Mouse (Mus musculus): ENCODE data around the gene Kcnj9. TPM values are rescaled to one million over a fixed set of nuclear protein-coding genes. Genes with fewer than 3 reads are reported as not detected.

Gene Kcnj9
- polyA plus RNA-seq (2015; fragmentation: Nextera tagmentation; extraction: Ambion mirVana), result 5.6 and 5.9 TPM in 2 replicates

GRCm38 (mm10) chr1:172329131-172329530 is at the start of gene Kcnj9:
TSS of gene Kcnj9 (minus strand) at chr1:172329318.
- no peaks in the 10 kb centered on the region for H3K9me3 ChIP-seq
- peak; percentile 93 for ATAC-seq (replicated peaks)

GRCm38 (mm10) chr1:172376758-172377458 is 47.8 kb upstream of the Kcnj9 start:
- peaks cover 46% of the 10 kb centered on the region for H3K4me1 ChIP-seq
- 3% methylated on average over 62 of the region's 62 CpGs for WGBS
- no peak for ATAC-seq (replicated peaks)
- 0 out of 2 replicates have a peak, but pooled peaks cover 5% of the 10 kb centered on the region for H3K36me3 ChIP-seq (replicated peaks)
- no peaks in the 10 kb centered on the region for H3K27me3 ChIP-seq (replicated peaks)
- H3K27ac ChIP-seq, result peak overlapping the region; percentile 78
- peak overlapping the region; percentile 74 for H3K9ac ChIP-seq
- H3K9me3 ChIP-seq, result no peaks in the 10 kb centered on the region
- H3K4me2 ChIP-seq, result peak overlapping the region; percentile 97
- H3K4me3 ChIP-seq, result peak overlapping the region; percentile 95

More at GRCm38 (mm10) chr1:172329131-172329530, at the start of gene Kcnj9:
- Histone ChIP-seq H3K4me2 (peak within 1 kb of the TSS; percentile 69), H3K4me3 (peak within 1 kb of the TSS; percentile 42), H3K9ac (peak within 1 kb of the TSS; percentile 60), H3K36me3 (replicated peaks) (no peaks in the 10 kb centered on the region), H3K27ac (peak within 1 kb of the TSS; percentile 61), H3K27me3 (replicated peaks) (peaks cover 6% of the 10 kb centered on the region), H3K4me1 (peaks cover 23% of the 10 kb centered on the region)
- 13% methylated on average over 9 of the region's 9 CpGs for WGBS

- H3K9me3 ChIP-seq, result no peaks in the 10 kb centered on the region
- H3K27ac ChIP-seq, result peak within 1 kb of the TSS; percentile 78
- H3K27me3 ChIP-seq (replicated peaks), result no peaks in the 10 kb centered on the region
- H3K4me2 ChIP-seq, result peak within 1 kb of the TSS; percentile 97
- H3K4me1 ChIP-seq, result peaks cover 45% of the 10 kb centered on the region
- H3K36me3 ChIP-seq (replicated peaks), result 0 out of 2 replicates have a peak, but pooled peaks cover 5% of the 10 kb centered on the region
- ATAC-seq (replicated peaks), result peak; percentile 99
- WGBS, result under 1% methylated on average over 39 of the region's 39 CpGs
- H3K9ac ChIP-seq, result peak within 1 kb of the TSS; percentile 74
- peak within 1 kb of the TSS; percentile 95 for H3K4me3 ChIP-seq
These were observed 47.1 kb upstream of the Kcnj9 start, which contains the start of gene Pigm for GRCm38 (mm10) chr1:172376198-172376667. TSS of gene Pigm (plus strand) at chr1:172376546.

GRCm38 (mm10) chr1:172368768-172369418 is 39.8 kb upstream of the Kcnj9 start:
- WGBS, result 33% methylated on average over 23 of the region's 23 CpGs
- no peak overlapping the region for H3K27ac ChIP-seq
- no peaks in the 10 kb centered on the region for H3K27me3 ChIP-seq (replicated peaks)
- no peaks in the 10 kb centered on the region for H3K36me3 ChIP-seq (replicated peaks)
- H3K4me2 ChIP-seq, result peak overlapping the region; percentile 5; the same call in 1 of the 2 replicates
- H3K4me1 ChIP-seq, result 0 out of 2 replicates have a peak, but pooled peaks cover 2% of the 10 kb centered on the region
- no peaks in the 10 kb centered on the region for H3K9me3 ChIP-seq
- no peak overlapping the region for H3K4me3 ChIP-seq
- no peak overlapping the region for H3K9ac ChIP-seq
- peak; percentile 59 for ATAC-seq (replicated peaks)

GRCm38 (mm10) chr1:172364684-172365083 is 35.6 kb upstream of the Kcnj9 start:
- Histone ChIP-seq H3K36me3 (replicated peaks) (no peaks in the 10 kb centered on the region), H3K4me2 (no peak overlapping the region), H3K4me3 (no peak overlapping the region), H3K9ac (no peak overlapping the region), H3K27me3 (replicated peaks) (no peaks in the 10 kb centered on the region), H3K27ac (no peak overlapping the region), H3K4me1 (0 out of 2 replicates have a peak, but pooled peaks cover 2% of the 10 kb centered on the region), H3K9me3 (no peaks in the 10 kb centered on the region)
- 9% methylated on average over 6 of the region's 6 CpGs for WGBS
- ATAC-seq (replicated peaks), result peak; percentile 41; the same call in 1 of the 2 replicates

GRCm38 (mm10) chr1:172358341-172358740 is 29.2 kb upstream of the Kcnj9 start:
- Histone ChIP-seq H3K9me3 (no peaks in the 10 kb centered on the region), H3K27ac (no peak overlapping the region), H3K4me2 (no peak overlapping the region), H3K4me3 (no peak overlapping the region), H3K36me3 (replicated peaks) (no peaks in the 10 kb centered on the region), H3K9ac (no peak overlapping the region), H3K4me1 (peaks cover 13% of the 10 kb centered on the region), H3K27me3 (replicated peaks) (no peaks in the 10 kb centered on the region)
- no peak for ATAC-seq (replicated peaks)
- 66% methylated on average over 10 of the region's 10 CpGs for WGBS

- Histone ChIP-seq H3K4me3 (no peak overlapping the region), H3K9me3 (no peaks in the 10 kb centered on the region), H3K4me1 (peaks cover 13% of the 10 kb centered on the region), H3K27me3 (replicated peaks) (no peaks in the 10 kb centered on the region), H3K27ac (no peak overlapping the region), H3K36me3 (replicated peaks) (no peaks in the 10 kb centered on the region), H3K4me2 (no peak overlapping the region), H3K9ac (no peak overlapping the region)
- 3% methylated on average over 1 of the region's 1 CpGs for WGBS
- ATAC-seq (replicated peaks), result 0 out of 2 replicates have a peak, but pooled peaks have one; percentile 22
These were observed 28.4 kb upstream of the Kcnj9 start for GRCm38 (mm10) chr1:172357550-172357949.

- peak overlapping the region; percentile 40 for H3K27ac ChIP-seq
- ATAC-seq (replicated peaks), result peak; percentile 71
- no peaks in the 10 kb centered on the region for H3K9me3 ChIP-seq
- H3K4me2 ChIP-seq, result no peak overlapping the region
- H3K36me3 ChIP-seq (replicated peaks), result no peaks in the 10 kb centered on the region
- 5% methylated on average over 3 of the region's 3 CpGs for WGBS
- no peaks in the 10 kb centered on the region for H3K27me3 ChIP-seq (replicated peaks)
- H3K4me3 ChIP-seq, result no peak overlapping the region
- H3K4me1 ChIP-seq, result peaks cover 19% of the 10 kb centered on the region
- no peak overlapping the region for H3K9ac ChIP-seq
These were observed 26.2 kb upstream of the Kcnj9 start for GRCm38 (mm10) chr1:172355336-172355735.

GRCm38 (mm10) chr1:172352453-172352852 is 23.3 kb upstream of the Kcnj9 start:
- H3K4me1 ChIP-seq, result peaks cover 26% of the 10 kb centered on the region
- H3K4me2 ChIP-seq, result no peak overlapping the region
- no peak for ATAC-seq (replicated peaks)
- 90% methylated on average over 3 of the region's 3 CpGs for WGBS
- no peaks in the 10 kb centered on the region for H3K9me3 ChIP-seq
- H3K9ac ChIP-seq, result no peak overlapping the region
- H3K4me3 ChIP-seq, result no peak overlapping the region
- H3K27ac ChIP-seq, result no peak overlapping the region
- H3K27me3 ChIP-seq (replicated peaks), result no peaks in the 10 kb centered on the region
- H3K36me3 ChIP-seq (replicated peaks), result no peaks in the 10 kb centered on the region

GRCm38 (mm10) chr1:172352001-172352400 is 22.9 kb upstream of the Kcnj9 start:
- H3K9ac ChIP-seq, result no peak overlapping the region
- H3K9me3 ChIP-seq, result no peaks in the 10 kb centered on the region
- WGBS, result 78% methylated on average over 6 of the region's 6 CpGs
- no peaks in the 10 kb centered on the region for H3K27me3 ChIP-seq (replicated peaks)
- no peak overlapping the region for H3K4me2 ChIP-seq
- ATAC-seq (replicated peaks), result no peak
- no peak overlapping the region for H3K4me3 ChIP-seq
- peaks cover 26% of the 10 kb centered on the region for H3K4me1 ChIP-seq
- no peaks in the 10 kb centered on the region for H3K36me3 ChIP-seq (replicated peaks)
- H3K27ac ChIP-seq, result no peak overlapping the region

- Histone ChIP-seq H3K36me3 (replicated peaks) (no peaks in the 10 kb centered on the region), H3K9ac (no peak overlapping the region), H3K27me3 (replicated peaks) (no peaks in the 10 kb centered on the region), H3K9me3 (no peaks in the 10 kb centered on the region), H3K27ac (peak overlapping the region; percentile 57), H3K4me1 (peaks cover 16% of the 10 kb centered on the region), H3K4me3 (no peak overlapping the region), H3K4me2 (peak overlapping the region; percentile 10; the same call in 1 of the 2 replicates)
- peak; percentile 94 for ATAC-seq (replicated peaks)
- 4% methylated on average over 19 of the region's 19 CpGs for WGBS
These were observed 21.0 kb upstream of the Kcnj9 start for GRCm38 (mm10) chr1:172349916-172350812.

Measured in midbrain, embryonic 15.5 days (tissue).